Mouse (Mus musculus): ENCODE data around the gene Pakap. TPM values are rescaled to one million over a fixed set of nuclear protein-coding genes. Genes with fewer than 3 reads are reported as not detected.
A peak's percentile ranks its signal among the peaks of the same experiment; 100 is the strongest.

Gene Pakap
- polyA plus RNA-seq, 1 experiment from 2014 or later, result 17.5 TPM

DNA sequence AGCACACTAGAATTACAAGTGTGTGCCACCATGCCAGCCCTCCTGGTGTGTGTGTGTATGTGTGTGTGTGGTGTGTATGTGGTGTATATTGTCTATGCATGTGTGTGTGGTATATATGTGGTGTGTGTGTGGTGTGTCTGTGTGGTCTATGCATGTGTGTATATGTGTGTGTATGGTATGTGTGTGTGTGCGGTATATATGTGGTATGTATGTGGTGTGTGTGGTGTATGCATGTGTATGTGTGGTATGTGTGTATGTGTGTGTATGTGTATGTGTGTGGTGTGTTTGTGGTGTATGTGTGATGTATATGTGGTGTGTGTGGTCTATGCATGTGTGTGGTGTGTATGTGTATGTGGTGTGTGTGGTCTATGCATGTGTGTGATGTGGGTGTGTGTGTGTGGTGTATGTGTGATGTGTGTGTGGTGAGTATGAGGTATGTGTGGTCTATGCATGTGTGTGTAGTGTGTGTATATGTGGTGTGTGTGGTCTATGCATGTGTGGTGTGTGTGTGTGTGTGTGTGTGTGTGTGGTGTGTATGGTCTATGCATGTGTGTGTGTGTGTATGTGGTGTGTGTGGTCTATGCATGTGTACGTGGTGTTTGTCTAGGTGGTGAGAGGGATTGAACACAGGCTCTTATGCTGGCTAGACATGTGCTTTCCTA is 203.7 kb downstream of the Pakap start:
- WGBS, result 89% methylated on average over 2 of the region's 2 CpGs
- H3K4me1 ChIP-seq, result peaks cover 8% of the 10 kb centered on the region
- DNase-seq (ENCODE audit: extremely low spot score, low spot score), result no peak
- H3K4me3 ChIP-seq, result no peak overlapping the region
- no peaks in the 10 kb centered on the region for H3K27me3 ChIP-seq (ENCODE audit: poor library complexity, severe bottlenecking)
- no peak overlapping the region for H3K27ac ChIP-seq
- H3K9me3 ChIP-seq, result no peaks in the 10 kb centered on the region
- H3K36me3 ChIP-seq (replicated peaks), result no peaks in the 10 kb centered on the region

DNA sequence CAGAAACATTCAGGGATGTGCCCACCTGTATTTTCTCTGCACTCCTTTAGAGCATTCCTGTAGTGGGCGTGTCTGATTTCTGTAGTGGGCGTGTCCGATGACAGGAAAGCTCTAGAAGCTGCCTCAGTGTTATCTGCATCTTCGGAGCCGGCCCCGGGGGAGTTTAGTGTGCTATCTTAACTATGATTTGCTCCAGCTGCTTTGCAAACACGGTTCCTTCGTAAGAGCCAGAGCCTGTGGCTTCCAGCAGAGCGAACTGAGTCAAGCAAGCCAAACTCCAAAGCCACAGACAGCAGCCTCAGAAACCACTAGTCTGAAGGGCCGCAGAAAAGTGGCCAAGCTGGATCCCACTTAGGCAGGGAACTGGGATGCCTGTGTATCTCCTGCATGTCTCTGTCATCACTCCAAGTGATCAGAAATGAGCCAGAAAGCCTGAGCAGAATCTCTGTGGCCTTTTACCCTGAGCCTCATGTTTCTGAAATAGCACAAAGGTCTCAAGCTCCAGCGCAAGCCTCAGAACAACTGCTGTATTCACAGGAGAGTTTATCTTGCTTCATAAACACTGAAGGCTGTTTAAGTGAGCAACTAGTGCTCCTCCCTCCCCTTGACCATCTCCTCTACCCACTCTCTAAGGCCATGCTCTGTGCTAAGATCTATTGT is 205.0 kb downstream of the Pakap start:
- Histone ChIP-seq H3K36me3 (replicated peaks) (no peaks in the 10 kb centered on the region), H3K9me3 (no peaks in the 10 kb centered on the region), H3K4me1 (peaks cover 7% of the 10 kb centered on the region; the same call in 1 of the 2 replicates), H3K27me3 (ENCODE audit: poor library complexity, severe bottlenecking) (no peaks in the 10 kb centered on the region), H3K27ac (no peak overlapping the region), H3K4me3 (no peak overlapping the region)
- WGBS, result 70% methylated on average over 11 of the region's 11 CpGs
- no peak for DNase-seq (ENCODE audit: extremely low spot score, low spot score)

DNA sequence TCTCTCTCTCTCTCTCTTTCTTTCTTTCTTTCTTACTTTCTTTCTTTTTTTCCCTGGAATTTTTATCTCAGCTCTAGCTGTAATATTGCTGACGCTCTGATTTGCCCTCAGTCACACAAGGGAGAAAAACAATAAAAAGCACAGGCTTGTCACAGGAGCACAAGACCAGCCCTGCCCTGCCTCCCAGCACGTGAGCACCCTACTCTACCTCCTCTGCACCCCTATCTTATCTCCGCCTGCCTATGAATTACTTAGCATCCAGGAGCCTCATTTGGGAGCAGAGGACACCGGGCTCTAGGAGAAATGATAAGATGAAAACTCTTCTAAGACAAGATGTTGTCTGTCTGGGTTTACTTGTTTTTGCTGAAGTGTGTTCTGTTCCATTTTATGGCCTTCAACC is 206.5 kb downstream of the Pakap start:
- Histone ChIP-seq H3K4me3 (no peak overlapping the region), H3K27ac (no peak overlapping the region), H3K27me3 (ENCODE audit: poor library complexity, severe bottlenecking) (no peaks in the 10 kb centered on the region), H3K4me1 (0 out of 2 replicates have a peak, but pooled peaks cover 4% of the 10 kb centered on the region), H3K9me3 (no peaks in the 10 kb centered on the region), H3K36me3 (replicated peaks) (no peaks in the 10 kb centered on the region)
- WGBS, result 78% methylated on average over 4 of the region's 4 CpGs
- no peak for DNase-seq (ENCODE audit: extremely low spot score, low spot score)

DNA sequence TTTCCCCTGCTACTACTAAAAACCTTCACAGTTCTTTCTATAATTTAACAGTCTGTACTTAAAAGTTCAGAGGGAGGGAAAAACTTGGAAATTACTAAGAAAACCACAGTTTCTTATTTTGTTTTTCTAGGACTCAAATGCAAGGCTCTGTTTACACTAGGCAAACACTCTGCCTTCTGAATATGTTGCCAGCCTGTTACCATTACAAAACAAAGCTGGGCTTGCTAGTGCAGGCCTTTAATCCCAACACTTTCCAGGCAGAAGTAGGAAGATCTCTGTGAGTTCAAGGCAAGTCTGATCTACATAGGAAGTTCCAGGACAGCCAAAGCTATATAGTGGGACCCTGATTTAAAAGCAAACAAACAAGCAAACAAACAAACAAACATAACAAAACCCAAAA is 207.6 kb downstream of the Pakap start:
- H3K27ac ChIP-seq, result no peak overlapping the region
- no peak for DNase-seq (ENCODE audit: extremely low spot score, low spot score)
- H3K9me3 ChIP-seq, result no peaks in the 10 kb centered on the region
- H3K36me3 ChIP-seq (replicated peaks), result no peaks in the 10 kb centered on the region
- H3K4me1 ChIP-seq, result peaks cover 12% of the 10 kb centered on the region
- no peak overlapping the region for H3K4me3 ChIP-seq
- peaks cover 7% of the 10 kb centered on the region for H3K27me3 ChIP-seq (ENCODE audit: poor library complexity, severe bottlenecking)

DNA sequence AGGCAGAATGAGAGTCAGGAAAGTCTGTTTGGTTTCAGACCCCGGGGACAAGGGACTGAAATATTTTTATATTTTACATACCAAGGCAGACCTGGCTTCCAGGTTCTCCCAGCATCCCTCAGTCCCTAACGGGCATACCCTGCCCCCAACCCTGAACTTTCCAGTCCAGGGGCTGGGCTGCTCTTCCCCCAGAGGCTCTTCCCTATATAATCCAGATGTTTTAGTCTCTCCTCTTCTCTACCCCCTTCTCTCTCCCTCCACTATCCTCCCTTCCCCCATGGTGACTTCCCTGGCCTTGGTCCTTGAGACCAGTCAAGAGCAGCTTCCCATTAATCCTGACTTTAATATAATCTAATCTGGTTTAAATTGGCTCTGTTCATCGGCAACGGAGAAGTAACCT is 212.4 kb downstream of the Pakap start:
- Histone ChIP-seq H3K36me3 (replicated peaks) (no peaks in the 10 kb centered on the region), H3K27ac (peak overlapping the region; percentile 1), H3K4me1 (peaks cover 34% of the 10 kb centered on the region), H3K9me3 (no peaks in the 10 kb centered on the region), H3K4me3 (no peak overlapping the region), H3K27me3 (ENCODE audit: poor library complexity, severe bottlenecking) (peaks cover 51% of the 10 kb centered on the region)
- no peak for DNase-seq (ENCODE audit: extremely low spot score, low spot score)
- WGBS, result 21% methylated on average over 4 of the region's 4 CpGs

DNA sequence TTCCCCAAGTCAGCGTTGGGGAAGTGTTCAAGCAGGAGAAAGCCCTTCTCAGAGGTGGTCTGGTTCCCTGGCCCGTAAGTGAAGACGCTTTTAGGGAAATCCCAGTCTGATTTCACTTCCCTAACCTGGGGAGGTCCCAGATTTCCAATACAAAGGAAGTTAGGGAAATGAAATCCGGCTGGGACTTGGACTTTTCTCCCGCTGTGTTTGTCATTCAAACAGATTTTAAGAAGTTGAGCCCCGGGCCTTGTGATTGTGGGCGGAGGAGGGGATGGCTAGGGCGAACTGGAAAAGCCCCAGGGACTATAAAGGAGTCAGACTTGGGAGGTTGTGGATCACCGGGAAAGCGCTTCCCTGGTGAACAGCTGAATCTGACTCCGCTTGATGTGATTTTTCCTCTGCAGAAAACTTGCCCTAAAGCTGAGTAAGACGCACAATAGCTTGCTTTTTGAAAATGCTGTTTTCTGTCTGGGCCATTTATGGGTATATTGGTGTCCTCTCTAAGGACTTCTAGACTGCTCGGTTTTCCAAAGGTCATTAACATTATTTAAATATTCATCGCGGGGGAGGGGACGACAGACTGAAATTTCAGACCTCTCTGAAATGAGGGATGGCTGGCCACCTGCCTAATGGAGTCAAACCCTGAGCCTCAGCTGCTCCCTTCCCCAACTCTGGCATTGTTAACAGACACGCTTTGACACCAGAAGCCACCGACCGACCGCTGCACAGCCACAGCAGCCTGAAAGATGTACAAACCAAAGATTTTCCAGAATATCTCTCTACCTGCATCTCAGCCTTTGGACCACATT is 213.1 kb downstream of the Pakap start:
- WGBS, result under 1% methylated on average over 20 of the region's 20 CpGs
- DNase-seq (ENCODE audit: extremely low spot score, low spot score), result peak; percentile 34
- H3K36me3 ChIP-seq (replicated peaks), result no peaks in the 10 kb centered on the region
- H3K9me3 ChIP-seq, result no peaks in the 10 kb centered on the region
- peak overlapping the region; percentile 1 for H3K27ac ChIP-seq
- peaks cover 51% of the 10 kb centered on the region for H3K27me3 ChIP-seq (ENCODE audit: poor library complexity, severe bottlenecking)
- peak overlapping the region; percentile 31; the same call in 1 of the 2 replicates for H3K4me3 ChIP-seq
- peaks cover 34% of the 10 kb centered on the region for H3K4me1 ChIP-seq

DNA sequence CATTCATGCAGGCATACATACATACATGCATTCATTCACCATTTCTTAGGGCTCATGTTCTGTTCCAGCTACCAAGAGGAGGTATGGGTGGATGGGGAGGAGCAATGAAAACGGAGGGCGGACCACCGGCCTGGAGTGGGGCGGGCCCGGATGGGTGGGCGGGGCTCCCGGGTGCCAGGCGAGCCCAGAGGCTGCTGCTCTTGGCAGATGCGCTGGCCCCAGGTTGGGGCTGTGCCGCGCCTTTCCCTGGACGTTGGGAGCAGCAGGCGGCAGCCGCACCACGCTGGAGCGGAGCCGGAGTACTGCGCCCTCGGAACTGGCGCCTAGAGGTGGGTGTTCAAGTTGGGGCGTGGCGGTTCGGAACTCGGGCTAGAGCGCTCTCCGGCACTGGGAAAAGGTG is 214.0 kb downstream of the Pakap start:
- H3K9me3 ChIP-seq, result no peaks in the 10 kb centered on the region
- H3K4me1 ChIP-seq, result peaks cover 34% of the 10 kb centered on the region
- peaks cover 51% of the 10 kb centered on the region for H3K27me3 ChIP-seq (ENCODE audit: poor library complexity, severe bottlenecking)
- DNase-seq (ENCODE audit: extremely low spot score, low spot score), result peak; percentile 62
- under 1% methylated on average over 26 of the region's 26 CpGs for WGBS
- H3K36me3 ChIP-seq (replicated peaks), result no peaks in the 10 kb centered on the region
- peak overlapping the region; percentile 72 for H3K27ac ChIP-seq
- H3K4me3 ChIP-seq, result peak overlapping the region; percentile 62

DNA sequence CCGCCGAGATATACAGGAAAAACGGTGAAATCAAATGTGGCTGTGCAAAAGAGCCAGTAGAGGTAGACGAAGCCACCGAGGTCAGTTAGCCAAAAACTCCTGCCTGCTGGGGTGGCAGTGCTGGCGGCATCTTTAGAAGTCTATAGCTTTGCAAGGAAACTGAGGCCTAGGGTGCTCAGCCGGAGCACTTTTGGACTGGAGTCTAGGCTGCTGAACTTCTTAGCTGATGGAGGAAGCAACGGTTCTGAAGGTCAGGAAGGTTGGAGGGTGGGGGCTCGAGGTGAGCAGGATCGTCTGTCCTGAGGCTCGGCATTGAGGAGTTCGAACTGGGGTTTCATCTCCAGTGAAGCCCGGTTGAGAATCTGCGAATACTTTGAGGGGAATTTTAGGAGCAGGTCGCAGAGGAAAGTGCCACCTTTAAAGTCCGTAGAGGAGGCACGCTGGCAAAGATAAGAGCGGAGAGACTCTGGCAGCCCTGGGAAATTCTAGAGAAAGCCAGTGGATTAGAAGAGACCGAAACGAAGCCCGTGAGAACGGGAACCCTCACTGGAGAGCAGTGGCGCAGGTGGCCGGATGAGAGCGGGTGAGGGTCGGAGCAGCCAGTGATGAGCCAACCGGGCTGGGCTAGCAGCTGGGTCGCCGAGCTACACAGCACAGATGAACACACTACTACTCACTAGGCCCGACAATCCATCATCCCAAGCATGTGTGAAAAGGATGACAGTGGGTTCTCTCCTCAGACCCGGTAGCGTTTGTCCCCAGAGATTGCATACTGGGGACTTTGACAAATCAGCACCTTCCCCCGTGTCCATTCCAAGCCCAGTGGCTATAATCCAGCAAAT is 214.8 kb downstream of the Pakap start:
- Histone ChIP-seq H3K4me1 (peaks cover 34% of the 10 kb centered on the region), H3K27ac (no peak overlapping the region), H3K36me3 (replicated peaks) (no peaks in the 10 kb centered on the region), H3K27me3 (ENCODE audit: poor library complexity, severe bottlenecking) (peaks cover 51% of the 10 kb centered on the region), H3K4me3 (peak overlapping the region; percentile 62), H3K9me3 (no peaks in the 10 kb centered on the region)
- WGBS, result 2% methylated on average over 33 of the region's 33 CpGs
- peak; percentile 39 for DNase-seq (ENCODE audit: extremely low spot score, low spot score)

DNA sequence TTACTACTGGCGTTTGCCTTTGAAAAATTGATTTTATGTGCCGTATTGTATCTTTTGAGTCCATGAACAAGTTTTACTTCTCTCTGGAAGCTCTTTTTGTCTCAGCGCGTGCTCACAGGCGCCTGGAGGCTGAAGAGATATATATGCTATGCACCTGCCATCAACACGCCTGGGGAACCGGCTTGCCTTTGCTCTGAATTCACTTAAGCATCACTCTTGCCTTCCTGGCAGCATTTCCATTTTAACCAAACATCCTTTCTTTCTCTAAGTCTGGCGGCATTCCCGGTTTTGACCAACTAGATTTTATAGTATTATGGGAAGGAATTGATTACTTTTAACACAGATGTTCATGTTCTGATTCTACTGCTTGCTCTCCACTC is 215.4 kb downstream of the Pakap start:
- peak overlapping the region; percentile 62; the same call in 1 of the 2 replicates for H3K4me3 ChIP-seq
- no peak for DNase-seq (ENCODE audit: extremely low spot score, low spot score)
- H3K9me3 ChIP-seq, result no peaks in the 10 kb centered on the region
- WGBS, result 38% methylated on average over 9 of the region's 9 CpGs
- H3K36me3 ChIP-seq (replicated peaks), result no peaks in the 10 kb centered on the region
- H3K27me3 ChIP-seq (ENCODE audit: poor library complexity, severe bottlenecking), result peaks cover 51% of the 10 kb centered on the region
- H3K27ac ChIP-seq, result no peak overlapping the region
- peaks cover 34% of the 10 kb centered on the region for H3K4me1 ChIP-seq

DNA sequence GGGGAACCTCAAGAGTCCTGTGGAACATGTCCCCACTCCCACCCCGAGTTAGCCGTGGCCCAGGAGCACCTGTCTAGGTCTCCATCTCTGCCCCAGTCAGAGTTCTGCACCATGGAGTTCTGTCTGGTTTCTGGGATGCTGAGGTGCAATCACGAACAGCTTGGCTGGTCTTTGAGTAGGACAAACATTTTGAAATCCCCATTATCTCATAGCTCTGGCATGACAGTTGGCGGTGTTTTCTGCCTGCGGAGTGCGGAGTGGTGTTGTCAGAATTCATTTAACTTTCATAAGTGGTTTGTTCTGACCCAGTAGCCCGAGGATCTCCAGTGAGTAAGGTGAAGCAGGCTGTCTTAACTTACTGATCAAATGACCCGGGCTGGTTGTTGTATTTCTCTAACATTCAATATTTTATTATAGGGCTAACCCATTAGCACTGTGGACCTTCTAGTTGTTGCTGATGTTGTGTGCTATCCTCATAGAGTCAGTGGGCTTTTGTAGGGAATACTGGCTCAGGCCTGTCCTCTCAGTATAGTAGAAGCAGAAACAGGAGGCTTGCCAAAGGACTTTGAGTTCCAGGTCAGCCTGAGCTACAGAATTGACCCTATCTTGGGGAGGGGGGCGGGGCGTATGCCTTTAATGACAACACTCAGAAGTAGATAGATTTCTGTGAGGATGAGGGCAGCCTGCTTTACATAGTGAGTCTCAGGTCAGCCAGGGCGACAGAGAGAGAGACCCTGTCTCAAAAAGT is 216.0 kb downstream of the Pakap start:
- Histone ChIP-seq H3K4me1 (peaks cover 38% of the 10 kb centered on the region), H3K27ac (no peak overlapping the region), H3K4me3 (no peak overlapping the region), H3K9me3 (no peaks in the 10 kb centered on the region), H3K27me3 (ENCODE audit: poor library complexity, severe bottlenecking) (peaks cover 51% of the 10 kb centered on the region), H3K36me3 (replicated peaks) (no peaks in the 10 kb centered on the region)
- 85% methylated on average over 11 of the region's 11 CpGs for WGBS
- no peak for DNase-seq (ENCODE audit: extremely low spot score, low spot score)

DNA sequence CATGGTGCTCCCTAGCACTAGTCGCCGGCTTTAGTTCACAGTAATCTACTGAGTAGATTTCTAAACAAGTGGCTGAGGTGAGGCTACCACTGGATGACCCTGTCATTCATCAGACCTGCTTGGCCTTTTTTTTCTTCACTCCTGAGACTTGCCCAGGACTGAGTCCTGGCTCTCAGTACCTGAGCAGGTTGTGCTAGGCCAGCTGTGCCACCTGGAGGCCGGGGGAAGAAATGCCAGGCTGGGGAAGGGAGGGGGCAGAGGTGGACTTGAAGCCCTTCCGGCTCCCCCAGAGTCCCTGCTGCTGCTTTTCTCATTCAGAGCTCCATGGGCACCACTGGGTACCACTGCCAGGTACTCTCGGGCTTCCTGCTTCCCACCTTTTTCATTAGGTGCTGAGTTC is 220.7 kb downstream of the Pakap start:
- H3K36me3 ChIP-seq (replicated peaks), result no peaks in the 10 kb centered on the region
- H3K4me3 ChIP-seq, result no peak overlapping the region
- WGBS, result 59% methylated on average over 5 of the region's 5 CpGs
- peaks cover 17% of the 10 kb centered on the region for H3K27me3 ChIP-seq (ENCODE audit: poor library complexity, severe bottlenecking)
- no peaks in the 10 kb centered on the region for H3K9me3 ChIP-seq
- no peak overlapping the region for H3K27ac ChIP-seq
- peaks cover 12% of the 10 kb centered on the region for H3K4me1 ChIP-seq
- DNase-seq (ENCODE audit: extremely low spot score, low spot score), result no peak

DNA sequence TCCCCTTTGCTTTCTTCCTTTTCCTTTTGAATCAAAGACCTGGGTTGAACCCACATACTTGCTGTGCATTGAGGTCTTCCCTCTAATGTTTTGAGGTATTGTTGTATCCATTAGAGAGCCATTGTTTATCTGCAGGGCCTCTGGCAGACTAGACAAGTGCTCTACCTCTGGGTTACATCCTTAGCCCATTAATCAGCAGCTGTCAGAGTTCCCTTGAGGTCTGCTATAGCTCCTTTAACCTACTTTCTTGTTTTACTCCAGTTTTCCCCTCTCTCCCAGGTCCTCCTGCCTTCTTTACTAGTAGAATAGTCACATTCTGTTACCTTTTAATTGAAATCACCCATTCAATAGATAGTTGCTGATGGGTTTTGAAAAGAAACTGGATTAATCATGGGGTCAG is 221.1 kb downstream of the Pakap start:
- no peak overlapping the region for H3K27ac ChIP-seq
- H3K9me3 ChIP-seq, result no peaks in the 10 kb centered on the region
- H3K4me1 ChIP-seq, result peaks cover 16% of the 10 kb centered on the region

More for the DNA sequence above, 221.1 kb downstream of the Pakap start:
- no peaks in the 10 kb centered on the region for H3K36me3 ChIP-seq (replicated peaks)
- H3K4me3 ChIP-seq, result no peak overlapping the region
- no peak for DNase-seq (ENCODE audit: extremely low spot score, low spot score)
- H3K27me3 ChIP-seq (ENCODE audit: poor library complexity, severe bottlenecking), result peaks cover 12% of the 10 kb centered on the region

Data from forebrain, embryonic 10.5 days (tissue).